Mouse (Mus musculus) WW6 (cell line): Measurements from ENCODE around the gene B3galt4.

ENCODE experiments used
- DNase-seq: peaks from one replicate; pipeline ENCODE4 v3.0.0-alpha.2; 2013; ENCODE audit warnings: low read depth, low spot score

The B3galt4 gene

DNA sequence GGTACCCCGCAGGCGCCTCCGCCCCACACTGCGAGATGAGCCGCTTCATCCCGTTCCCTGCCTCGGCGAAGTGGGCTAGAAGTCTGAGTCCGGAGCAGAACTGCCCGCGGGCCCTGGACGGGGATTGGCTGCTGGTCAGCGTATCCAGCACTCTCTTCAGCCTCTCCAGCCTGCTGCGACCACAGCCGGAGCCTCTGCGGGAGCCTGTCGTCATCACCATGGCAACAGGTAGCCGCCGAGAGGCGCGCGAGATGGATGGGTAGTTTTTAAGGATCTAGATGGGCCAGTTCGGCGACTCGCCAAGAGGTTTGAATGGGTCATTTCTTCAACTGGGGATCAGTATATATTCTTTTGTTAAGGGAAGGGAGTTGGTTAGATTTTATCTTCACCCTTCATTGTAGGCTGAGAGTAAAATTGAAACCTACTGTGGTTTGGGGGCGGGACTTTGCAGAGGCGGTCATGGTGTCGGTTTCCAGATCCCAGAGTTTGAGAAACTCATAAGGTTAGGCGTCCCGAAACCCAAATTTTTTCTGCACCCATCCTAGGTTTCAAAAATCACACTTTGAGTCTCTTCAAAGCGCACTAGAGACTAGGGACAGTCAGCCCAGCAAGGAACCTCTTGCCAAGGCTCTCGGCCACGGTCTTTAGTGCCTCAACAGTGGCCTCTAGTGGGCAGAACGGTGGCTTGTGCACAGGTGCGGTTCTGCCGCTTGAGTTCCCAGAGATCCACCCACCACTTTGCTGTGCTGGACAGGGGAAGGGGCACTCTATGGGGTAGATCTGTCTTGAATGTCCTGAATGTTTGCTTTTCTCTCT is 30.8 kb downstream of the B3galt4 start:
- DNase-seq = no peak

DNA sequence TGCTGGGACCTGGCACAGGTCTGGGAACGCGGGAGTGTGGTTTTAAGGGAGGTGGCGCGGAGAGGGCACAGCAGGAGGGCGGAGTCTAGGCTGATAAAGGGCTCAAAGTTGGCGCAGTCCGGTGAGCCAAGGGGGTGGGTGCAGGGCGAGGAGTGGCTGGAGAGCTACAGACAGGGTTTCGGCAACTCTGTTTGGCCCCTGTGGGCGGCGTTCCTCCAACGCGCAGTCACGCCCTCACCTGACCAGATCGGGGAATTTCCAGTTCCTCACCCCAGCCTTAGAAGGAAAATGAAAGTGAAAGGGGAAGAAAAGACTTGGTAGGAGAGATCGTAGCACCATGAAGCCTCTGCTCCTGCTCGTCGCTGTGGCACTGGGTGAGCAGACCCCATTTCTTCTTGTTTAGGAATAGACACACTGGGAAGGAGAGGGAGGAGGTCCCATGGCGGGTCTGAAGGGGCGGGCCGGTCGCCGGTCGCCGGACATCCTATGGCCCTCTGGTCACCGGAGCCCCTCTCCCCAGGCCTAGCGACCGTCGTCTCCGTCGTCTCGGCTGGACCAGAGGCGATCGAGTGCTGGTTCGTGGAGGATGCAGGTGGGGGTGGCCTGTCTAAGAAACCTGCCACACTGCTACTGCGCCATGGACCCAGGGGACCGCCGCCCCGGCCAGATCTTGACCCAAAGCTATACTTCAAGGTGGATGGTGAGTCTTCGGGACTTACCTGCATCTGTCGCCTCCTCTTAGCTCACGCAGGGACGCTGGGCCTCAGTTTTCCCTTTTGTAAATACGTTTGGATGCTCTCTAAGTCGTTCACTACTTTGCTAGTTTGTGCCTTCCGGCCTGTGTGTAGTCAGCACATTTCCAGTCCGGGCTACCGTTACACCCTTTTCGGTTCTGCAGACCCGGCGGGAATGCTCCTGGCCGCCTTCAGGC is 31.7 kb downstream of the B3galt4 start:
- no peak for DNase-seq

DNA sequence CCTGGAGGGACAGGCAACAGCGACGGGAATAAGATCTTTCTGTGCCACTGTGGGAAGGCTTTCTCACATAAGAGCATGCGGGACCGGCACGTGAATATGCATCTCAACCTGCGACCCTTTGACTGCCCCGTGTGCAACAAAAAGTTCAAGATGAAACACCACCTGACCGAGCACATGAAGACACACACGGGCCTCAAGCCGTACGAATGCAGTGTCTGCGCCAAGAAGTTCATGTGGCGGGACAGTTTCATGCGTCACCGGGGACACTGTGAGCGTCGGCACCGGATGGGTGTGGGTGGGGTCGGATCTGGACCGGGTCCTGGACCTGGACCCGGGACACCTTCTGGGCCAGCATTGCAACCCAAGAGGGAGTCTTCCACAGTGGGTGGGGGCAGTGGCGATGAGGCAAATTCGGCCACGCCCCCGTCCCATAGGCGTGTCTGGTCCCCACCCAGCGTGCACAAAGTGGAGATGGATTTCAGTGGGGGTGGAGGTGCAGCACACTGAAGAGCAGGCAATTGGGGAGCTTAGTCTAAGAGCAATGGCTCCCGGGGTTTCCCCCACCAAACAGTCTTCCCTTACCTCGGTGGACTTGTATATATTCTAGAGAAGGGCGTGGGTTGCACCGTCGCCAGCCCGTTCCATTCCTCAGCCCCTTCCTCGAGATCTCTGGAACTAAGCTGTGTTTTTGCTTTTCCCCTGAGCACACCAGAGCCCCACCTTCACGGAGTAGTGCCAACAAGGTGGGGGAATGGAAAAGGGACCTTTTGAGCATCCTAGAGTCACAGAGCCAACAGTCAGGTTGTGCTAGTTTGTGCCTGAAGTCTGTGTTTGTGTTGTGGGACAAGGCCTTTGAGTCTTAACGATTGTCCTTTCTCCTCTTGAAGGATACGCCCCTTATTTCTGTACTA is 32.7 kb downstream of the B3galt4 start:
- no peak for DNase-seq

DNA sequence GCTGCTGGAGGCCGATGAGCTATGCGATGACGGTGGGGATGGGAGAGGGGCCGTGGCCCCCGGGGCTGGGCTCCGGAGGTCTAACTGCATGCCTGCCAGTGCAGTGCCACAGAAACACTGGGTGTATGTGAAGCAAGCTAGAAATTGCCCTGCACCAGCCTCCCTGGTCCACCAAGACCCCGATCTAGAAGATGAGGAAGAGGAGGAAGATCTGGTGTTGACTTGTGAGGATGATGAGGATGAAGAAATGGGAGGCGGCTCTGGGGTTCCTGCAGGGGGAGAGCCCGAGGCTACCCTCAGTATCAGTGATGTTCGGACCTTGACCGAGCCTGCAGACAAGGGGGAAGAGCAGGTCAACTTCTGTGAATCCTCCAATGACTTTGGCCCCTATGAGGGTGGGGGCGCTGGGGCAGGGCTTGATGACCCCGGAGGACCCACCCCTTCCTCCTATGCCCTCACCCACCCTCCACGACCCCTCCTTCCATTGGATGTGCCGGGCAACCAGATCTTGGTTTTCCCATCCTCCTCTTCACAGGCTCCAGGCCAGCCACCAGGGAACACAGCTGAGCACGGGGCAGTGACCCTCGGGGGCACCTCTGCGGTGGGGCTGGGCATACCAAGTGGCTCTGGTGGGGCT is 33.5 kb downstream of the B3galt4 start:
- no peak for DNase-seq

DNA sequence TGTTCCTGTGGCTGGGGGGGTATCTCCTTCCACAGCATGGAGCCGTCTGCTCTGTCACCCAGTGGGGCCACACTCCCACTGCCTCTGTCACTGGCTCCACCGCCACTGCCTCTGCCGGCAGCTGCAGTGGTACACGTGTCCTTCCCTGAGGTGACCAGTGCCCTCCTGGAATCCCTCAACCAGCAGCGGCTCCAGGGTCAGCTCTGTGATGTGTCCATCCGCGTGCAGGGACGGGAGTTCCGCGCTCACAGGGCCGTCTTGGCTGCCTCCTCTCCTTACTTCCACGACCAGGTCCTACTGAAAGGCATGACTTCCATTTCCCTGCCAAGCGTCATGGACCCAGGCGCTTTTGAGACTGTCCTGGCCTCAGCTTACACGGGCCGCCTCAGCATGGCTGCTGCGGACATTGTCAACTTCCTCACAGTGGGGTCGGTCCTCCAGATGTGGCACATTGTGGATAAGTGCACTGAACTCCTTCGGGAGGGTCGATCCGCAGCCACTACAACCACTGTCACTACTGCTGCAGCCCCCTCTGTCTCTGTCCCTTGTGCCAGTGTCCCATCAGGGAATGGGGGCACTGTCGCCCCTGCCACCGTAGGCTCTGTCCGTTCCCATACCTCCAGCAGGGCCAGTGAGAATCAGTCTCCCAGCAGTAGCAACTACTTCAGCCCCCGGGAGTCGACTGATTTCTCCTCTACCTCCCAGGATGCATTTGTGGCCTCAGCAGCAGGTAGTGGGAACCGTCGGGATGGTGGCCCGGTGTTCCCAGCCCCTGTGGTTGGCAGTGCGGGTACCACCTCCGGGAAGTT is 34.2 kb downstream of the B3galt4 start:
- DNase-seq = no peak

DNA sequence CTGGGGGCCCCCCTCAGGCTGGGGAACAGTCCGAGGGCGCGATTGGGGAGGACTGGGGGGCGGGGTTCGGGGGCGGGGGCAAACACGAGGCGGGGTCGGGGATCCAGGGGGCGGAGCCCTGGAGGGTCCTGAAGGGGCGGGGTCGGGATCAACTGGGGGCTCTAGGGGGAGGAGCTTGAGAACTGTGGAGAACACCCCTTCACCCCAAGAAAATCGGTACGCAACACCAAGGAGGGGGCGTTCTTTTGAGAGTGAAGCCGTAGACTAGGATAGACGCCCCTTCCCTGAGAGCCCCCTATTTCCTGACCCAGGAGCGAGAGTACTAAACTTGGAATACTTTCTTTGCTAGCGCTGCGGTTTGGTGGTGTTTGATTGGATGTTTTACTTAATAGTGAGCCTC is 35.0 kb downstream of the B3galt4 start:
- no peak for DNase-seq

DNA sequence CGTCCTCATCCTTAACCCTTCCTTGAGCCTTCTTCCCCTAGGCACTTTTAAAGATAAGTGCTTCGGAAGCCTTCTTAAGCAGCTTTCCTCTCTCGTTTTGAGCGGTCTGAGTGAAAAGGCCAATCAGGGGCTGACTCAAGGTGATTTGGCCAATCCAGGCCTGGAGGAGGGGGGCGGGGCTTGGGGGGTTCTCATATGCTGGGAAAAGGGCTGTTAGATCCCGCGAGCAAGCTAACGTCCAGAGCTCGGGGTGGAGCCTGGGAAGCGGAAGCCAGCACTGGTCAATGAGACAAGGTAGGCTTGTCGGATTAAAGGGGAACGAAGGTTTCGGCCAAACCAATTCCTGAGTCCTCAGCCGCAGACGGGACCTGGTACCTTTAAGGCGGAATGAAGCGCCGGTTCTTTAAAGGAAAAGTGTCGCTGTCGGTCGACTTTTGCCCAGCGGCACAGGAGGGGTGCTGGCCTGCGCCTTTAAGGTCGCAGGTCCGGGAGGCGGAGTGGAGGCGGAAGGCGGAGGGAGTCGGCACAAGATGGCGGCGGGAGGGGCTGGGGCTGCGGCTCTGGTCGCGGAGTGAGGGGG is 35.5 kb downstream of the B3galt4 start, which contains the start of the genes Tapbp and Zbtb22:
Tapbp (plus strand) TSS at position 229 of the 580 bp plus-strand sequence.
Zbtb22 (plus strand) TSS at position 234 of the 580 bp plus-strand sequence.
- DNase-seq = peak; percentile 98

DNA sequence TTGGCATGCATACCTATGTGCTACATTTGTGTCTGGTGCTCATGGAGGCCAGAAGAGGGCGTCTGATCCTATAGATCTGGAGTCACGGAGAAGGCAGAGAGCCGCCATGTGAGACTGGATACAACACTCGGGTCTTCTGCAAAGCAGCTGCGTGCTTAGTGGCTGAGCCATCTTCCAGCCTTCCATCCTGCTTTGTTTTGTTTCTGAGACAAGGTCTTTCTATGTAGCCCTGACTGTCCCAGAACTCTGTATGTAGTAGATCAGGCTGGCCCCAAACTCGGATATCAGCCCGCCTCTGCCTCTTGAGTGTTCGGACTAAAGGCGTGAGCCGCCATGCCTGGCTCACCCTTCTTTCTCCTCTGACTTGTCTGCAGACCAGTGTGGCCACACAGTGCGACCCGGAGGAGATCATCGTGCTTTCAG is 36.3 kb downstream of the B3galt4 start:
- no peak for DNase-seq

DNA sequence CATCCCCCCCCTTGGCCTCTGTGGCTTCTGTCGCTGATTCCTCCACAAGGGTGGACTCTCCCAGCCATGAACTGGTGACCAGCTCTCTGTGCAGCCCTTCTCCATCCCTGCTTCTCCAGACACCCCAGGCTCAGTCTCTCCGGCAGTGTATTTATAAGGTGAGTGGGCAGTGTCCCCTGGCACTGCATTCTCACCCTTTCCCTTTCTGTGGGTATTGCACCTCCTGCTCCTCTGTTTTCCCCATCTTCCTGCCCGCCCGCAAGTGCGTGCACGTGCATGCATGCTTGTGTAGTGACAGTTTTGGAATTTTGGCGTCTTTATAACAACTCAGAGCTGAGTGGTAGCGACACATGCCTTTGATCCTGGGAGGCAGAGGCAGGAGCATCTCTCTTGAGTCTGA is 37.4 kb downstream of the B3galt4 start:
- DNase-seq = no peak

DNA sequence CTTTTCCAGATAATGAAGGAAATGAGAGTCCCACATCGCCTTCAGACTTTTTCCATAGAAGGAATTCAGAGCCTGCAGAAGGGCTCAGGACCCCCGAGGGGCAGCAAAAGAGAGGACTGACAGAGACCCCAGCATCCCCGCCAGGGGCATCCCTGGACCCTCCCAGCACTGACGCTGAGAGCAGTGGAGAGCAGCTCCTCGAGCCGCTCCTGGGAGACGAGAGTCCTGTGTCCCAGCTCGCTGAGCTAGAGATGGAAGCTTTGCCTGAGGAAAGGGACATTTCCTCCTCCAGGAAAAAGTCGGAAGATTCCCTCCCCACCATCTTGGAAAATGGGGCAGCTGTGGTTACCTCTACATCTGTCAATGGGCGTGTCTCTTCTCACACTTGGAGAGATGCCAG is 38.0 kb downstream of the B3galt4 start:
- DNase-seq = no peak

DNA sequence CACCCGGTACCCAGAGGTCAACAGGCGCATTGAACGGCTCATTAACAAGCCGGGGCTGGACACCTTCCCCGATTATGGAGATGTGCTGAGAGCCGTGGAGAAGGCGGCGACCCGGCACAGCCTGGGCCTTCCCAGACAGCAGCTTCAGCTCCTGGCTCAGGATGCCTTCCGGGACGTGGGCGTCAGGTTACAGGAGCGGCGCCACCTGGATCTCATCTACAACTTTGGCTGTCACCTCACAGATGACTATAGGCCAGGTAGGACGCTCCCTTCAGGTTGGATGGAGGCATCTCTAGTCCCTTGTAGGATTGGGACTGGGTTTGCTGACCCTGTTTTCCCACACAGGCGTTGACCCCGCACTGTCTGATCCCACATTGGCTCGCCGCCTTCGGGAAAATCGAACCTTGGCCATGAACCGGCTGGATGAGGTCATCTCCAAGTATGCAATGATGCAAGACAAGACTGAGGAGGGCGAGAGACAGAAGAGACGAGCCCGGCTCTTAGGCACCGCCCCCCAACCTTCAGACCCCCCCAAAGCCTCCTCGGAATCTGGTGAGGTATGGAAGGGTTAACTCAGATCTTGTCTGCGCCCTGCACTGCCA is 39.4 kb downstream of the B3galt4 start:
- DNase-seq = no peak

DNA sequence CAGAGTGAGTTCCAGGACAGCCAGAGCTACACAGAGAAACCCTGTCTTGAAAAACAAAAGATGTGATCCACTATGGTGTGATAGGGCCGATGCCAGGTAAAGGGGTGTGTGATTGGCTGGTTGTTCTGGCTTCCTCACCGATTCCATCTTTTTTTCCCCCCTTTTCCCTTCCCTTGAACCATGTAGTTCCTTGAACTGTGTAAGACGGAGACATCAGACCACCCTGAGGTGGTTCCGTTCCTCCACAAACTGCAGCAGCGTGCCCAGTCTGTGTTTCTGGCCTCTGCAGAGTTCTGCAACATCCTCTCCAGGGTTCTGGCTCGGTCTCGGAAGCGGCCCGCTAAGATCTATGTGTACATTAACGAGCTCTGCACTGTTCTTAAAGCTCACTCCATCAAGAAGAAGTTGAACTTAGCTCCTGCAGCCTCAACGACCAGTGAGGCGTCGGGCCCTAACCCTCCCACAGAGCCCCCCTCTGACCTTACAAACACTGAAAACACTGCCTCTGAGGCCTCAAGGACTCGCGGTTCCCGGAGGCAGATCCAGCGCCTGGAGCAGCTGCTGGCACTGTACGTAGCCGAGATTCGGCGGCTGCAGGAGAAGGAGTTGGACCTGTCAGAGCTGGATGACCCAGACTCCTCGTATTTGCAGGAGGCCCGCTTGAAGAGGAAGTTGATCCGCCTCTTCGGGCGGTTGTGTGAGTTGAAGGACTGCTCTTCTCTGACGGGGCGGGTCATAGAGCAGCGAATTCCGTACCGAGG is 40.1 kb downstream of the B3galt4 start:
- no peak for DNase-seq

DNA sequence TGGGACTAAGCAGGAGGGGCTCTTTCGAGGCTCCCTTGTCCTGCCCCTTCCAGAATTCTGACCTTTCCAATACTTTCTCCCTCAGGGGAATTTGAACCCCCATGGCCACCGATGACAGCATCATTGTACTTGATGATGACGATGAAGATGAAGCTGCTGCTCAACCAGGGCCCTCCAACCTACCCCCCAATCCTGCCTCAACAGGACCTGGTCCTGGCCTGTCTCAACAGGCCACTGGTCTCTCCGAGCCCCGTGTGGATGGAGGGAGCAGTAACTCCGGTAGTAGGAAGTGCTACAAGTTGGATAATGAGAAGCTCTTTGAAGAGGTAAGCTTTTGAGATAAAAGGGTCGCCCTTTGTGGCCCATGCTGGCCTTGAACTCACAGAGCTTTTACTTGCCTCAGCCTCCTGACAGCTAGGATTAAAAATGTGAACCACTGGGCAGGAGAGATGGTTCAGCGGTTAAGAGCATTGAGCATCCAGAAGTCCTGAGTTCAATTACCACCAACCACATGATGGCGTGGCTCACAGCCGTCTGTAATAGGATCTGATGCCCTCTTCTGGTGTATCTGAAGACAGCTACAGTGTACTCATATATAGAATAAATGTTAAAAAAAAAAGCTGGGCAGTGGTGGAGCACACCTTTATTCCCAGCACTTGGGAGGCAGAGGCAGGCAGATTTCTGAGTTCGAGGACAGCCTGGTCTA is 40.8 kb downstream of the B3galt4 start:
- DNase-seq = no peak

DNA sequence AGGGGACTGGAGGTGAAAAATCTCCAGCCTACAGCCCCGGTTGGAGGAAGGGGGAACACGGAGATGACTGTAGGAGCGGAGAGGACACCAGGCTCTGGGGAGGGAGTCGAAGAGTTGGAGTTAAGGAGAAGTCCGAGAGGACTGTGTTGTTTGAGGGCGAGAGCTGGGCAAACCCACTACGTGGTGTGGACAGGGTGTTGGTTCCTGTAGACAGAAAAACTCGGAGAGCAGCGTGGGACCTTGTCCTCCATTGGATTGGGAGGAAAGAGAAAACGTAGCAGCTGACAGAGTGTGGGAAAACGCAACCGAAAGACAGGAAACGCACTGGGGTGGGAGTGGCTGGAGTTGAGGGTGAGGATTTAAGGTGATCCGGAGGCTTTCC is 41.4 kb downstream of the B3galt4 start:
- DNase-seq = no peak

DNA sequence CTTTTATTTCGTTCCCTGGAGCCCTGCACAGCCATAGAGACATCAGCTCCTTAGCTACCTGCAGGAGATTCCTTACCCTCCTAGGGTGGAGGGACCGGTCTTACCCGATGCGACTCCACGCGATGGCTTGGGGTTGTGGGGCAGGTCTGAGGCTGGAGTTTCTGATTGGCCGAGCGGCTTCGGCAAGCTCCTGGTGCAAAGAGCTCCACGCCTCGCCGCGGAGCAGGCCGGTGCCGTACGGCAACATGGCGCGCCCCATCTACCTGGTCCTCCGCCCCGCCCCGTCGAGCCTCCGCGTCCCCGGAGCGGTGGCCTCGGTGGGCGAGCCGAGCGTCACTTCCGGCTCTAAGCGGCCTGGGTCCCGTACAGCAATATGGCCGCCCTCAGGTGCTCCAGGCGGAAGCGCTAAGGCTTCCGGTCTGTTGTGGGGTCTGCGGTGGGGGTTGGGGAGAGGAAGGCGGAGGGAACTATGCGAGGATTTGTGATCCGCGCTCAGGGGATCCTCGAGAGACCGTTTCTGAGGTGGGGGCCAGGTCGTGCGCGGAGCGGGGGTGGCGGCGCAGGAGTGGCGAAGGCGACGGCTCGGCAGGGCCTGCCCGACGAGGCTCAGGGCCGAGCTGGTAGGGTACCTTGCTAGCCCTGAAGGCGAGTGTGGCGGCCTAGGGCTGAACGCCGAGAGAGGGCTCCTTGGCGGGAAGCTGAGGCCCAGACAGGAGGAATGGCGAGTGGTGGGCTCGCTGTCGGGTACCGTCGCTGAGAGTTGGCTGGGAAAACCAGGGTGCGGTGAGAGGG is 42.0 kb downstream of the B3galt4 start, which contains the start of gene Daxx:
Daxx (plus strand) TSS at position 338 of the 792 bp plus-strand sequence.
- DNase-seq = peak; percentile 98

DNA sequence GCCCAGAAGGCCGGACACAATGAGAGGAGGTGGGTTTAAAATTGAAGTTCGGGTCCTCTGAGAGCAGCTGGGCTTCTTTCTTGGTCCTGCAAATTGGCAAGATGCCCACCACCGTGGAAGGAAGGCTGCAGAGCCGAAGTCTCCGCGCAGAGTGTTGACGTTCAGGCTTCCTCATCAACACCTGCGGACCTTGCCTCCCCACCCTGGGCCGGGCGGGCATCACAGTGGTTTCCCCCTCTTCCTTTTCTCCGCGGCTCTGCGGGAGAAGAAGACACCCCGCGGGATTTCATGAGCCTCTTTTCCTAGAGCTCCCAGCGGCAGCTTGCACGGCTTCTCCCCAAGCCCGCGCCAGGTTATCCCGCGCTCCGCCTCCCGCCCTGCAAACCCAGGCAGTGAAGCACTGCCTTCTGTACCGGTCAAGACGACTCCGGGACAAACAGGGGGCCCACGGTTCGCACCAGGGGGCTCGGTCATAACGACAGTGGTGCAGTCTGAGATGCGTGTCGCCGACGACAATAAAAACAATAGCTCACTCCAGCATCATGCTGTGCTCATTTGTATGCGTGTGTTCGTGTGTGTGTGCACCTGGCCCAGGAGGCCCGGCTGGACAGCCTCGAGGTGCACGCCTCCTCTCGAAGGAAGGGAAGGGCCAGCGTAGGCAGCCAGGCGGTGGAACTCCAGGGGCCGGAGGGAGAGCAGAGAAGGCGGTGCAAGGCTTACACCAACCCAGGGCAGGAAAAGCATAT is 42.8 kb downstream of the B3galt4 start:
- DNase-seq = no peak
